Mouse (Mus musculus) megakaryocyte-erythroid progenitor cell, adult 5-6 weeks (primary cell): Measurements from ENCODE around the gene Mecom. TPM values are rescaled to one million over a fixed set of nuclear protein-coding genes. Genes with fewer than 3 reads are reported as not detected.

Experiments used
- ATAC-seq: replicated peaks from 2 replicates; pipeline ENCODE4 v1.8.0; 2016; ENCODE audit warnings: mild to moderate bottlenecking, inconsistent platforms; ENCODE audit not compliant: severe bottlenecking, poor library complexity, low FRiP score, low TSS enrichment
- total RNA-seq, 2 experiments: library from RNA; stranded (forward) in 1 of 2; stranded (reverse) in 1 of 2; fragments of 200-1000, 215-1000 nt in 1 of 2; fragments of >200 nt in 1 of 2; fragmentation: Nextera tagmentation in 1 of 2; gene quantifications; 2 replicates each; pipeline ENCODE4 v1.2.3; 2014 to 2017

Gene Mecom
- total RNA-seq, 2 experiments from 2014 or later, result 8.8 TPM; not detected in 1

GRCm38 (mm10) chr3:30187812-30188469 lies 359.9 kb downstream of the Mecom start:
- no peak for ATAC-seq

GRCm38 (mm10) chr3:30181807-30182481 lies 365.9 kb downstream of the Mecom start:
- ATAC-seq, result no peak

- no peak for ATAC-seq
These were observed 371.2 kb downstream of the Mecom start for GRCm38 (mm10) chr3:30176615-30177014.

- no peak for ATAC-seq
These were observed 374.0 kb downstream of the Mecom start for GRCm38 (mm10) chr3:30173812-30174211.

GRCm38 (mm10) chr3:30168396-30169186 lies 379.2 kb downstream of the Mecom start:
- ATAC-seq, result no peak

- ATAC-seq, result no peak
These were observed 380.8 kb downstream of the Mecom start for GRCm38 (mm10) chr3:30167027-30167426.

GRCm38 (mm10) chr3:30164834-30165233 lies 383.0 kb downstream of the Mecom start:
- ATAC-seq, result no peak

GRCm38 (mm10) chr3:30163390-30163789 lies 384.4 kb downstream of the Mecom start:
- no peak for ATAC-seq

- ATAC-seq, result no peak
These were observed 386.7 kb downstream of the Mecom start for GRCm38 (mm10) chr3:30160961-30161670.

GRCm38 (mm10) chr3:30160346-30160745 lies 387.5 kb downstream of the Mecom start:
- no peak for ATAC-seq

- ATAC-seq, result no peak
These were observed 390.6 kb downstream of the Mecom start for GRCm38 (mm10) chr3:30157128-30157670.

GRCm38 (mm10) chr3:30154390-30154789 lies 393.4 kb downstream of the Mecom start:
- no peak for ATAC-seq

- ATAC-seq, result no peak
These were observed 393.9 kb downstream of the Mecom start for GRCm38 (mm10) chr3:30153923-30154331.

GRCm38 (mm10) chr3:30150071-30150470 lies 397.7 kb downstream of the Mecom start:
- ATAC-seq, result no peak

GRCm38 (mm10) chr3:30148378-30149079 lies 399.3 kb downstream of the Mecom start:
- no peak for ATAC-seq

GRCm38 (mm10) chr3:30145051-30145450 lies 402.8 kb downstream of the Mecom start:
- ATAC-seq, result no peak

GRCm38 (mm10) chr3:30143961-30144411 lies 403.8 kb downstream of the Mecom start:
- ATAC-seq, result no peak

GRCm38 (mm10) chr3:30143440-30143839 lies 404.4 kb downstream of the Mecom start:
- no peak for ATAC-seq

GRCm38 (mm10) chr3:30140349-30140748 lies 407.5 kb downstream of the Mecom start:
- ATAC-seq, result no peak
